Mouse (Mus musculus): ENCODE measurements at regions not wholly inside any gene's neighbourhood (a gene's known extent, or its start where the extent isn't known, plus 50 kb on each side); places are given as distances from the start of the nearest gene placed in this dataset.

DNA sequence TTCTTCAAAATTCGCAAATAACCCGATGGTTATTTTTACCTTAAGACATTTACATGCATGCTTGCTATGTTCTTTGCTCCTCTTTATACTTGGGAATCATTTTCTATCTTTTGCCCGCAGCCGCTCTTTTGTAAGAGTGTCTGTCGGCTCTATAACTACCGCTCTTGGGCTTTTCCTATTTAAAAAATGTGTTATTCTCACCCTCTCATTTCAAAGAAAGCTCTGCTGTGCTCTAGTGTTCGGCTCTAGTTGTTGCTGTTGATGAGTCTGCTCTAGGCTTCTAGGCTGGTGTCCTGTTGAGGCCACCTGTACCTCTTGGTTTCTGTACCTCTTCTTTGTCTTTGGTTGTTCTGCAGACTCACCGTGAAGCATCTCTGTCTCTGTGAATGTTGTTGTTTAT, 343.7 kb downstream of the Foxo1 start:
- no peak for DNase-seq (ENCODE audit: extremely low read depth, insufficient read length, low spot score)

- no peak for DNase-seq (ENCODE audit: extremely low read depth, insufficient read length, low spot score)
These were observed 342.3 kb downstream of the Foxo1 start for GRCm38 (mm10) chr3:52610466-52610865.

GRCm38 (mm10) chr3:52608086-52608426, 339.9 kb downstream of the Foxo1 start:
- no peak for DNase-seq (ENCODE audit: extremely low read depth, insufficient read length, low spot score)

GRCm38 (mm10) chr3:52607379-52608085, 339.4 kb downstream of the Foxo1 start:
- DNase-seq (ENCODE audit: extremely low read depth, insufficient read length, low spot score), result no peak

GRCm38 (mm10) chr3:52605261-52605771, 337.2 kb downstream of the Foxo1 start:
- DNase-seq (ENCODE audit: extremely low read depth, insufficient read length, low spot score), result no peak

- DNase-seq (ENCODE audit: extremely low read depth, insufficient read length, low spot score), result no peak
These were observed 335.1 kb downstream of the Foxo1 start for GRCm38 (mm10) chr3:52603244-52603704.

- DNase-seq (ENCODE audit: extremely low read depth, insufficient read length, low spot score), result peak; percentile 84
These were observed 333.0 kb downstream of the Foxo1 start for GRCm38 (mm10) chr3:52601011-52601745.

DNA sequence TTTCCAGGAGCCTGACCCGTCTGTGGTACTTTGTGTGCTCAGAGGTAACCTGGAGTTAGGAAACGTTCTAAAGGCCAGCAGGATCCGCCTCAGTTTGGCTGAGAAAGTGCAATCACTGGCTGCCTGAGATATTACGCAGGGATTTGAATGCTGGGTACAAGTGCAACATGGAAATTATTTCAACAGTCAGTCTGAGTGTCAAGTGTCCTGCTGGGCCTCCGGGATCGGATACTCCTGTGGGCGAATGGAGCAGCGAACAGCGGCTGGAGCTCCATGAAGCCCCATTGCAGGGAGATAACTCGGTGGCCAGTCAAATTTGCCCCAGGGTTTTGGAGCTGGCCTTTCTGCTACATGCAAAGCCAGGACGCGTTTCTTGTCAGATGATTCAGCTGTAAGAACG, 332.4 kb downstream of the Foxo1 start:
- no peak for DNase-seq (ENCODE audit: extremely low read depth, insufficient read length, low spot score)

DNA sequence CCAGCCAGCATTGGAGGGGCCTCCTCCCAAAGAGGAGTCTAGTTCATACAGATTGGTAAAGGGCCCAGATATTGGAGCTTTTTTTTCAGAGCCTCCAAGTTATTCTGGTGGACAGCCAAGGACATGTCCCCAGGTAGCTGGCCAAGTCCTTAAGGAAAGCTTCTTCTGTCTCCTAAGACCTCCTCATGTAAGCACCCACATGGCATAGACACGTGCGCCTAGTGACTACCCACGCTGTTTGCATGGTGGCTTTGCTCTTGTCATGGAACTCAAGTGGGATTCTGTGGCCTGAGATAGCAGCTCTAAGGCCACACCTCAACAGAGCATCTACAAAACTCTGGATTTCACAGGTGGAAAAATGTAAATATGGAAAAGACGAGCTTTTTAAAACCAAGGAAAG, 332.0 kb downstream of the Foxo1 start:
- no peak for DNase-seq (ENCODE audit: extremely low read depth, insufficient read length, low spot score)

- DNase-seq (ENCODE audit: extremely low read depth, insufficient read length, low spot score), result no peak
These were observed 318.3 kb downstream of the Foxo1 start for GRCm38 (mm10) chr3:52586418-52586817.

DNA sequence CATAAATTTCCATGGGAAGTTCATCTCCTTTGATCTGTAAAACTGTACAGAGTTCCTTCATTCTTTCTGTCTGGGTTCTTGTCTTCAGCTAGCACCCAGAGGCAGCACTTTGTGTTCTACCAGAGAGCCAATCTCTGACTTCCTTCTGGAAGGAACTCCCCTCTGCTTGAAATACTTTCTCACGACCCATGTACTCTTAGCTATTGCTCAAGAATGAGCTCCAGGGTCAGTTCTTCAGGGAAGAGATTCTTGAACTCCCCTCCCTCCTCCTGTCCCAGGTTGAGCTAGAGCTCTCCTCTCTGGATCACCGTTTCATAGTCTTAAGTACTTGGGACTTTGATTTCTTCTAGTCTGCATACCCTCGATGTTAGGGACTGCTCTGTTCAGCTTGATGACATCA, 311.8 kb downstream of the Foxo1 start:
- no peak for DNase-seq (ENCODE audit: extremely low read depth, insufficient read length, low spot score)

DNA sequence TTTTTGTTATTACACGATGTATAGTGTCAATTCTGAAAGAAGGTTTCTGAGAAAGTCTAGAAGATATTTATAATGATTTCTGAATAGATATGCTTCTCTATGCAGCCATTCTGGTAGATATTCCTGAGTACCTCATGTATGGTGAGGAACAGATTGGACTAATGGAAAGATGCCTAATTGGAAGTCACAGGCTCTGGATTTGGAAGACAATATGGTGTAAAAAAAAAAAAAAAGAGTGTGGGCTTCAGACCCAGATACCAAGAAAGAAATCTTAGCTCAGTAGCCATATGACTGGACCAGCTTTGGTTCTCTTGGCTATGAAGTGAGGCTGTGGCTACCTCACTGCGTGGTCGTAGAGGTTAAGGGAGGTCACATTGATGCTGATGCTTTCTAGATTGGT, 311.0 kb downstream of the Foxo1 start:
- DNase-seq (ENCODE audit: extremely low read depth, insufficient read length, low spot score), result no peak

DNA sequence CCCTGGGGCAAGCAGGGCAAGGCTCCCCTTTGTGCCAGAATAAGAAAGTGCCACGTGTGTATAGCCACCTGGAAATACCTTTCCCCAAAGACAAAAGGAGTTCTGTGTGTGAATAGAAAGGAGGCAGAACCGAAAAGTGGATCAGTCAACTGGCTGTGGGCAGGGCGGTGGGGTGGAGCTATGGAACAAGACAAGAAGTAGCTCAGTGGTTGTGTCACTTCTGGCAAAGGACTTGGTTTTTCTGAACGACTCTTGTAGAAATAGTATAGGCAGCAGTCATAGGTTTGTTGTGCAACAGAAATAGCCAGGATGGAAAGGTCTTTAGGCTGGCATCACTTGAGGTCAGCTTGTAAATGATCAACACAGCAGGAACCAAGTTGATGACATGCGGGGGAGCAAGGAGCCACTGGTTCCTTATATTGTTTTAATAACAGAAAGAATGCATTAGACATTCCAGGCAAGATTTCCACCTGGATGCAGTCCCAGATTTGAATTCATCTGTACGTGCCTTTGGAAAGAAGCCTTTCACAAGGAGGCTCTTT, 308.6 kb downstream of the Foxo1 start:
- DNase-seq (ENCODE audit: extremely low read depth, insufficient read length, low spot score), result peak; percentile 21

DNA sequence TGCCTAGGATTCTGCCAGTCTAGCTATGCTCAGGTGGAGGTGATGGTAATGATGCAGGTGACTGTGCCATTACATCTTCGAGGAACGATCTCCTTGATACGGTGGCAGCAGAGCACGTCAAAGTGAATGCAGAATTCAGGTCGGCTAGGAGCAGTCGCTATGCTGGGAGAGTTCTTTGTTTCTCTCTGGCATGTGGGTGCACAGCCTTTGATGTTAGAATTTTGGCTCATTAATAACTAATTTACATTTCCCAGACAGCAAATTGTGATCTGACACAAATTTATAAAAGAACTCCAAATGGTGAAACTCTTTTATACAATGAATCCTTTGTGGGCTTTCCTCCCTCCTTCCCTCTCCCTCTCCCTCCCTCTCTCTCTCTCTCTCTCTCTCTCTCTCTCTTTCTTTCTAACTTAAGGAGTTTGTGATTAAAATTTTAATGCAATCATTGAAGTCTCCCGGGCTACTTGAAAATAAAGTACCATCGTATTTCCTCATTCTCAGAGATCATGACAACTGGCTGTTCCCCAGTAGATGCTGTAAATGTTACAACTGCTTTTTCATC, 307.2 kb downstream of the Foxo1 start:
- DNase-seq (ENCODE audit: extremely low read depth, insufficient read length, low spot score), result no peak

DNA sequence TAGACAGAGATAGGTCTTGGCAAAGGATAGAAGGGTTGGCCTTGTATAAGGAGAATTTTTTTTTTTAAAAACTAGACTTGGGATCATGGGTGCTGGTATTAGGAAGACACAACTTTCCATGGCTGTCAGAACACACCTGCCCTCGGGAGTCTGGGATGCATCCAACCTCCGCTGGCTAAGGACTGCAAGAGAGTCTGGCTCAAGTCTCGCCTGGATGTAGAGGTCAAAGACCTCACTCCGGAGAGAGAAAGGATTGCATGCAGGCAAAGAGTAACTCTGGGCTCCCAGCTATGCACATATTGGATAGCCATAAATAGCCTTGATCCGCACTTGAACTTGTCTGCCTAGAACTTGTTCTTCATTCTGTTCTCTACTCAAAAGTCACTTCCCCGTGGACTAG, 306.2 kb downstream of the Foxo1 start:
- no peak for DNase-seq (ENCODE audit: extremely low read depth, insufficient read length, low spot score)

DNA sequence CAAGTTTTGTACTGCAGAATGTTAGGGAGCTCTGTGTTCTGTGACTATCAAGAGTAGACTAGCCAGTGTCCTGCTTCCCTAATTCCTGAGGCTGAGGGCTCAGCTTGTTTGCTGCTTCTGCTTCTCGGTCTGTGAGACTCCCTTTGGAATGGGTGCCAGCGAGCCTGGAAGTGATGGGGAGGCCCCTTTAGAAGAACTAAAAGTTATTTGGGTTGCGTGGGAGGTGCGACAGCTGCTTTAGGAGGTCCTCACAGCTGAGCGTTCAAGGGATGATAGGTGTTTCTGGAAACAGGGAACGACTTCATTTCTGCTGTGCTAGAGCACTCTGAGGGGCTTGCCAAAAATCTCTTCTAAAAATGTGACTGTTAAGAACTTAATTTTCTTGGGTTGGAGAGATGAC, 305.7 kb downstream of the Foxo1 start:
- no peak for DNase-seq (ENCODE audit: extremely low read depth, insufficient read length, low spot score)

- no peak for DNase-seq (ENCODE audit: extremely low read depth, insufficient read length, low spot score)
These were observed 304.7 kb downstream of the Foxo1 start for GRCm38 (mm10) chr3:52572514-52573485.

GRCm38 (mm10) chr3:52567606-52568372, 299.7 kb downstream of the Foxo1 start:
- no peak for DNase-seq (ENCODE audit: extremely low read depth, insufficient read length, low spot score)

DNA sequence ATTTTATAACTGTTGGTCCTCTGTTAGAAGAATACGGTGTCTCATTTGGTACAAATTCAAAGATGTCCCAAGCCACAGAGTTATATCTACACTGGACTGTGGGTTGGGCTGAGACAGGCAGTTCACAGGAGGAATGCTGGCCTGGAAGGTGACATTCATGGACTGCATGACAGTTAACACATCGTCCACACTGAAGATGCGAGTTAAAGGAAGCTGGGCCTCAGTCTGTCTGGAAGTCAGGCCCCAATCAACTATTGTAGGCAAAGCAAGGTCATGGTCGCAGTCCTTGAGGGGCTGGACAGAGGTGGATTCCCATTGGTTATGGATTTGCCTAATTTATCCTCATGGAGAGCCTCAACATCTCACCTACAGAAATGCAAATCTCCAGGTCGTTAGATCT, 295.5 kb downstream of the Foxo1 start:
- DNase-seq (ENCODE audit: extremely low read depth, insufficient read length, low spot score), result no peak

DNA sequence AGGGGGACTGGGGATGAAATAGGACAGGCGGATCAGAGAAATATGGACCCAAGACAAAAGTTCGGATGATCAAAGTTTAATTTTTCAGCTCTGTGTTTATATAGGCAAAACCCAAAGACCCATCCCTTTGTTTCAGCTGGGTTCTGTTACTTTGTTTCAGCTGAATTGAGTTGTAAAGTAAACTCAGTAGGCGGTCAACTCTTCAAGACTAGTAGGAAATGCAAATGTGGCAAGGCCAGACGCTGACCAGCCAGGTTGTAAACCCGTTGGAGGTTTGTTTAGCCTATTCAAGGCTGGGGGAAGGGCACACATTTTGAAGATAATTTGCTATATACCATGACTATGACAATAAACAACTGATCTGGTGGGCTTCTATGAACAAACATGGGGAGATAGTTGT, 294.7 kb downstream of the Foxo1 start:
- DNase-seq (ENCODE audit: extremely low read depth, insufficient read length, low spot score), result no peak
